Mouse (Mus musculus): ENCODE results near the gene Fam32a. TPM values are rescaled to one million over a fixed set of nuclear protein-coding genes. Genes with fewer than 3 reads are reported as not detected.

Gene Fam32a
- 1 to 10 TPM; 7.8 to 9.5 TPM for total RNA-seq (2021)
- long read RNA-seq, experiment 1, transcript Fam32a-201 (4 exons, 2,564 nt) = major isoform, 19 of 27 reads
- long read RNA-seq, experiment 1, partial matches to known transcripts = 6 of 27 reads
- long read RNA-seq, experiment 1, other reads (novel, unspliced or antisense) = 1 of 27 reads
- long read RNA-seq, experiment 2, transcript Fam32a-201 (4 exons, 2,564 nt) = major isoform, 18 of 25 reads
- long read RNA-seq, experiment 2, partial matches to known transcripts = 6 of 25 reads
- long read RNA-seq, experiment 2, other reads (novel, unspliced or antisense) = 0 of 25 reads

DNA sequence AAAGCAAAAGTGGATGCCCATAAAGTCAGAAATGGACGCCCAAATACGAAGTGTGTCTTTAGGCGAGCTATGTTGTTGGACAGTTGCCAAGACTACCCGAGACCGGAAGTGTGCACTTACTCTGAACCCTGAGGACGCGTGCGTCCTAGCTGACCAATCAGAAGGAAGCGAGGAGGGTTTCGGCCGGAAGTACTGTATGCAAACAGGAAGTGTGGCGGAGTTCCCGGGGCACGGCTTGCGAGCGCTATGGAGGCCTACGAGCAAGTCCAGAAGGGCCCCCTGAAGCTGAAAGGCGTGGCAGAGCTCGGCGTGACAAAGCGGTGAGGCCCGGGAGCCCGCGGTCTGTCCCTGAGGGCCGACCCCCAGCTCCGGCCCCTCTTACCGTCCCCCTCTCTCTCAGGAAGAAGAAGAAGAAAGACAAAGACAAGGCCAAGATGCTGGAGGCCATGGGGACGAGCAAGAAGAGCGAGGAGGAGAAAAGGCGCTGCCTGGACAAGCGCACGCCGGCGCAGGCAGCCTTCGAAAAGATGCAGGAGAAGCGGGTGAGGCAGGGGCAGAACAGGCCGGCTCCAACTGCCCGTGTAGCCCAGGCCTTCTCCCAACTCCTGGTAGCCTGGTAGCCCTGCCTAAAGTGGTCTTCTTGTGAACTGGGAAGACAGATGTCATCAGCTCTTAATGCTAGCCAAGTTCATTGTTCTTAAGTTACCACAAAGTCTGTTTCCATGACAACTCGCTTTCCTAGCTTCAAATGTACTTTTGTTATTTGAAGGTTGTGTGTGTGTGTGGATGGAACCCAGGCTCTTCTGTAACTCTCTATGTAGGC is at the start of gene Fam32a:
Gene Fam32a (plus strand): TSS at position 190 of the 823 bp plus-strand sequence.
- no peak for TF ChIP-seq CTCF (IDR thresholded peaks at IDR 0.05)
- H3K27ac ChIP-seq = peak within 1 kb of the TSS; percentile 93
- H3K4me3 ChIP-seq = peak within 1 kb of the TSS; percentile 87
- intact Hi-C loops (cut with DNase I) = loop anchor here (5.0 kb wide), 1 partner anchor 42 kb away; no protein-coding TSS in a partner anchor
- DNase-seq = peak; percentile 92

DNA sequence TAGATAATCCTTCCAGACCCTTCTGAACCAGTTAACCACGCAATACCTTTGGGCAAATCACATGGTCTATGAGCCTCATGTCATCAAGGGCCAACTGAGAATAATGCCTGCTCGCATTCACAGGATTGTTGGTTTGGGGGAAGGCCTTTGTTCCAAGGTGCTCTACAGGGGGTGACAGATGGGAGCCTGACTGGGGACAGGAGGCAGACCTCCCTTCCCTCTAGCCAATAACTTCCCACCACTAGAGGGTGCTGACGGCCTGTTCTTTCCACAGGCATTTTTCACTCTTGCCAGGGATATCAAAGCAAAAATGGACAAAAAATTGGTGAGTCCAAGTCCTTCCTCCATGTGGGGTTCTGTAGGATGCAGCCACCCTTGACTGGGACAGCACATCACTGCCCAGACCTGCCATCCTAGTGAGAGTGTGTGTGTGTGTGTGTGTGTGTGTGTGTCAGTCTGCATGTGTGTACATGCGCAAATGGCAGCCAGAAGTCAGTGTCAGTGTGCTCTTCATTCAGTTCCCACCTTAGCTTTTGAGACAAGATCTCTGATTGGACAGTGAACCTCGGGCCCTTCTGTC is 42.1 kb upstream of the Fam32a start:
- H3K27ac ChIP-seq = no peak overlapping the region
- peak; percentile 83 for TF ChIP-seq CTCF (IDR thresholded peaks at IDR 0.05)
- H3K4me3 ChIP-seq = no peak overlapping the region
- peak; percentile 74 for DNase-seq
- intact Hi-C loops (cut with DNase I) = loop anchor here (5.0 kb wide), 1 partner anchor 45 kb away; no protein-coding TSS in a partner anchor

GRCm38 (mm10) chr8:72183554-72184202 is 35.9 kb upstream of the Fam32a start:
- no peak for DNase-seq
- TF ChIP-seq CTCF (IDR thresholded peaks at IDR 0.05) = no peak
- Histone ChIP-seq H3K27ac (no peak overlapping the region), H3K4me3 (no peak overlapping the region)
- intact Hi-C loops (cut with DNase I) = no loop called here

- Histone ChIP-seq H3K4me3 (no peak overlapping the region), H3K27ac (no peak overlapping the region)
- no peak for TF ChIP-seq CTCF (IDR thresholded peaks at IDR 0.05)
- intact Hi-C loops (cut with DNase I) = no loop called here
- peak; percentile 42 for DNase-seq
Measured at GRCm38 (mm10) chr8:72187793-72188331, 31.7 kb upstream of the Fam32a start.

DNA sequence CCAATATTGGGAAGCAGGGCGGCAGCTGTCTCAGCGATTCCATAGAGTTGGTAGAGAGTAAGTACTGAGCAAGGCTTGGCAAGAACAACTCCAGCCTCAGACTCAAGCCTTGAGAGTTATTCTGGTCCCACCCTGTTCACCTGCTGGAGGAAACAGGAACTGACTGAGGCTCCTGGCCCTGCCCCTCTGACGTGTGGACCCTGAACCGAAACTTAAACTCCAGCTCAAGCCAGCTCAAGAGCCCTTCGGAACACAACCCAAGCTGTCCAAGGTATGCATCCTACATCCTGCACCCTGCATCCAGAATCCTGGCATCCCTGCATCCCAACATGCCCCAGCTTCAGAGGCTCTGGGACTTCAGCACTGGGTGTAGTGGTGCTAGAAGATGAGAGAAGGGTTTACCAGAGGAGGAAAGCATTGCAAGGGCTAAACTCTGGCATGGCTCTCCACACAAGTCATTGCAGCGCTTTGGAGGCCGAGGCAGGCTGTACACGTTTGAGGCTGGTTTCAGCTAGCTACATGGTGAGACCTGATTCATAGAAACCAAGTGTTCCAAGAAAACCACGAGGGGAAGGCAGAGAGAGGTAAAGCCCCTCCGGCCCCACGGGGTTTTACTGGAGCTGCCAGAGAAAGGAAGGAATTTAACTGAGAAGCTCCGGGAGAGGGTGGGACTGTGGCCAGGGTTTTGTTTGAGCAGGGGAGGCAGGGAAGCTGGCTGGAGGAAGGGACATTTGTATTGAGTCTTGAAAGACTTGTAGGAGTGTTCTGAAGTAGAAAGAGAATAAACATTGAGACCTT is 29.9 kb upstream of the Fam32a start, which contains the start of gene Hsh2d:
Gene Hsh2d (plus strand): TSS at position 222 of the 798 bp plus-strand sequence.
- intact Hi-C loops (cut with DNase I) = no loop called here
- DNase-seq = no peak
- H3K4me3 ChIP-seq = no peak within 1 kb of the TSS
- no peak for TF ChIP-seq CTCF (IDR thresholded peaks at IDR 0.05)
- H3K27ac ChIP-seq = no peak within 1 kb of the TSS

DNA sequence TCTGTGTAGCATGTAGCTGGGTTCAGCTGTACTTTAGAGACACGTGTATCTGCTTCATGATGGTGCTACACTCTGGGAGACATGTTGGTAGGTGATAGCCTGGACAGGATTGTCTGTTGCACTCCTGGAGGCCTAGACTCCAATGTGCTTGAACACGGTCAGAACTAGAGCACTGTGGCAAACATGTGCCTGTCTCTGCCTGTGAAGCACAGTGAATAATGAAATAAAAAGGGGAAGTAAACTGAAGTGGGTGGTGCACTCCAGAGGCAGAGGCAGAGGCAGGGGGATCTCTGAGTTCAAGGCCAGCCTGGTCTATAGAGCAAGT is 29.4 kb upstream of the Fam32a start:
- TF ChIP-seq CTCF (IDR thresholded peaks at IDR 0.05) = no peak
- DNase-seq = no peak
- intact Hi-C loops (cut with DNase I) = no loop called here
- no peak overlapping the region for H3K27ac ChIP-seq
- H3K4me3 ChIP-seq = no peak overlapping the region

DNA sequence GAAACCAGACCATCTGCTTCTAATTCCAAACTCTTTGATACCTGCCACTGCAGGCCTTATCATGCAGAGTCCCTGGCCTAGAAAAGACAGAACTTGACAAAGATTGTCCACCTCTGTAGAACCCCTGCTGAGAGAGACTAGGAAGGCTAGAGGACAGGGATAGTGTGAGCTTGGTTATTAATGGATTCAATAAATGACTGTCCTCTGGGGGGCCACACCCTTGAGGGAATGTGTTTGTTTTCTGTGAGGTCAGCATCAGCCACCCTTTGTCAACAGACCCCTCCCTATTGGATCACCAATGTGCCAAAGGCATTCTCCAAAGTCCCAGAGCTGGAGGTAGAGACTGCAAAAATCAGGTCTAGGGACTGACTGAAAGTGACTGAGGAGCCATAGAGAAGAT is 27.5 kb upstream of the Fam32a start:
- no peak for TF ChIP-seq CTCF (IDR thresholded peaks at IDR 0.05)
- no peak overlapping the region for H3K27ac ChIP-seq

DNA sequence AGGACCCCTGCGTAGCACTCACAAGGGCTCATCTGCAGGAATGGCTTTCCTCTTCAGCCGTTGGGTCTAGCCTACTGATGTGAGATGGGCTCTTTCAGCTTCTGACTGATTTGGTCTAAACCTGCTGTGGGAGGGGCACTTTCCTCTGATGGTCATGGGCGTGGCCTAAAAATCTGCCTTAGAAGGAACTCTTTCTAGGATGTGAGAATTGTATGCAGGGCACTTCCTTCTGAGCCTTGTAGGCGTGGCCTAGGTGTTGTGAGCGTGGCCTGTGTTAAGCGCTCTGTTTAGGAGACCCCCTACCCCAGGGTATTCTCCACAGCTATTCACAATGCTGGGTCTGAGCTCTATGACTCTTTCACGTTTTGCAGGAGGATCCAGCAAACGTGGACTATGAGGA is 21.5 kb upstream of the Fam32a start:
- intact Hi-C loops (cut with DNase I) = no loop called here
- H3K4me3 ChIP-seq = no peak overlapping the region
- no peak for TF ChIP-seq CTCF (IDR thresholded peaks at IDR 0.05)
- H3K27ac ChIP-seq = no peak overlapping the region
- no peak for DNase-seq

More for the DNA sequence above, 27.5 kb upstream of the Fam32a start:
- H3K4me3 ChIP-seq = no peak overlapping the region
- intact Hi-C loops (cut with DNase I) = no loop called here
- no peak for DNase-seq

- DNase-seq = no peak
- intact Hi-C loops (cut with DNase I) = no loop called here
- no peak for TF ChIP-seq CTCF (IDR thresholded peaks at IDR 0.05)
- H3K4me3 ChIP-seq = no peak overlapping the region
- no peak overlapping the region for H3K27ac ChIP-seq
Measured at GRCm38 (mm10) chr8:72208582-72208981, 10.9 kb upstream of the Fam32a start.

DNA sequence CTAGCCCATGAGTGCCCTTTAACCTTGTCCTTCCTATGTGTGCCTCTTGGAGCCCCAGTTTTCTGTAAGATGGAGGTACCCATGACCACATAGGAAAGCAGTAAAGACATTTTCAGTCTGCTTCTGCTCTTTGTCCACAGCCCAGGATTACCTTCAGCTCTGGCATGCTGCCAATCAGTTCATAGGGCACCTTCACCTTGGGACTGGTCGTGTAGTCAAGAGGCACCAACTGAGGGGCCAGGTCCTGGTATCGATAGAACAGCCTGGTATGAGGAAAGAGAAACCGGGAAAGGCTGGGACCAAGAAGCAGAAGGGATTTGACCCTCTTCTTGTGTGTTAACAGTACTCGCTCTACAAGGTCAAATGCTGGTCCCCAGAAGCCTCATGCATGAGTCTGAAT is 9.3 kb upstream of the Fam32a start:
- Histone ChIP-seq H3K4me3 (no peak overlapping the region), H3K27ac (no peak overlapping the region)
- no peak for DNase-seq
- intact Hi-C loops (cut with DNase I) = no loop called here
- no peak for TF ChIP-seq CTCF (IDR thresholded peaks at IDR 0.05)

- H3K27ac ChIP-seq = no peak overlapping the region
- no peak for TF ChIP-seq CTCF (IDR thresholded peaks at IDR 0.05)
- DNase-seq = no peak
- no peak overlapping the region for H3K4me3 ChIP-seq
- intact Hi-C loops (cut with DNase I) = no loop called here
Measured at GRCm38 (mm10) chr8:72210710-72211109, 8.8 kb upstream of the Fam32a start.

- no peak for TF ChIP-seq CTCF (IDR thresholded peaks at IDR 0.05)
- Histone ChIP-seq H3K4me3 (no peak overlapping the region), H3K27ac (no peak overlapping the region)
- DNase-seq = no peak
- intact Hi-C loops (cut with DNase I) = no loop called here
Measured at GRCm38 (mm10) chr8:72211846-72212245, 7.7 kb upstream of the Fam32a start.

All from gastrocnemius, adult 2 months (tissue).